Mouse (Mus musculus) liver, embryonic 16.5 days (tissue): ENCODE measurements around the gene Mrpl33. TPM values are rescaled to one million over a fixed set of nuclear protein-coding genes. Genes with fewer than 3 reads are reported as not detected.
A peak's percentile ranks its signal among the peaks of the same experiment; 100 is the strongest.

ENCODE experiments used
- ATAC-seq: fragments of 200-750 bp; cut with Nextera tagmentation; 2 replicates; pipeline ENCODE4 v1.8.0; 2017; ENCODE audit warnings: low read depth, mild to moderate bottlenecking, moderate number of reproducible peaks, moderate library complexity
- H3K27ac ChIP-seq: fragments of 300-500 bp; sonication (generic); 2 replicates; pipeline ENCODE4 v1.5.1; 2014; ENCODE audit warnings: mild to moderate bottlenecking, low read length
- H3K27me3 ChIP-seq: fragments of 300-500 bp; sonication (generic); 2 replicates; pipeline ENCODE4 v1.6.1; 2014; ENCODE audit warnings: low read depth, low read length, mixed read lengths; ENCODE audit not compliant: control insufficient read depth, insufficient read depth
- H3K36me3 ChIP-seq: fragments of 300-500 bp; sonication (generic); 2 replicates; pipeline ENCODE4 v1.6.1; 2014; ENCODE audit warnings: mild to moderate bottlenecking; ENCODE audit not compliant: control insufficient read depth, insufficient read depth
- H3K4me1 ChIP-seq: fragments of 300-500 bp; sonication (generic); 2 replicates; pipeline ENCODE4 v1.6.1; 2014; ENCODE audit warnings: low read depth, low read length, mixed read lengths; ENCODE audit not compliant: control insufficient read depth
- H3K4me2 ChIP-seq: fragments of 300-500 bp; sonication (generic); 2 replicates; pipeline ENCODE4 v1.6.1; 2014; ENCODE audit warnings: low read depth, low read length, mixed read lengths
- H3K4me3 ChIP-seq: fragments of 300-500 bp; sonication (generic); 2 replicates; pipeline ENCODE4 v1.5.1; 2014; ENCODE audit warnings: low read depth, mild to moderate bottlenecking, low read length
- H3K9ac ChIP-seq: fragments of 300-500 bp; sonication (generic); 2 replicates; pipeline ENCODE4 v1.6.1; 2014; ENCODE audit warnings: low read depth, low read length
- H3K9me3 ChIP-seq: fragments of 300-500 bp; sonication (generic); replicated peaks from 2 replicates; pipeline ENCODE4 v1.6.1; 2016; ENCODE audit warnings: low read length; ENCODE audit not compliant: control insufficient read depth
- WGBS: fragments of 180-500 bp; shearing (Covaris S2); extraction: QIAGEN DNeasy Blood & Tissue Kit; methylation state at CpG from one replicate; pipeline ENCODE4 v1.1.7; 2014; ENCODE audit not compliant: insufficient replicate concordance; 5-methylcytosine and 5-hydroxymethylcytosine counted together
- polyA plus RNA-seq: library from polyadenylated mRNA; unstranded; fragments of >200 nt; fragmentation: Nextera tagmentation; extraction: Ambion mirVana; gene quantifications from 2 replicates; pipeline ENCODE4 v1.2.1, GENCODE M21; 2015

Mrpl33 gene
- polyA plus RNA-seq, 1 experiment from 2014 or later: 141 TPM

GRCm38 (mm10) chr5:31642300-31642699 lies 45.6 kb downstream of the Mrpl33 start:
- Histone ChIP-seq H3K27me3 (no peaks in the 10 kb centered on the region), H3K9ac (no peak overlapping the region), H3K4me1 (no peaks in the 10 kb centered on the region), H3K36me3 (no peaks in the 10 kb centered on the region), H3K4me3 (no peak overlapping the region), H3K27ac (no peak overlapping the region), H3K9me3 (no peaks in the 10 kb centered on the region), H3K4me2 (no peak overlapping the region)
- WGBS: 79% methylated on average over 3 of the region's 3 CpGs
- no peak for ATAC-seq

- no peak for ATAC-seq
- H3K9ac ChIP-seq: no peak overlapping the region
- no peak overlapping the region for H3K4me2 ChIP-seq
- 49% methylated on average over 4 of the region's 4 CpGs for whole genome bisulfite sequencing
- no peak overlapping the region for H3K4me3 ChIP-seq
- no peaks in the 10 kb centered on the region for H3K4me1 ChIP-seq
- H3K9me3 ChIP-seq: no peaks in the 10 kb centered on the region
- H3K36me3 ChIP-seq: no peaks in the 10 kb centered on the region
- no peaks in the 10 kb centered on the region for H3K27me3 ChIP-seq
- H3K27ac ChIP-seq: no peak overlapping the region
These were observed 47.5 kb downstream of the Mrpl33 start for GRCm38 (mm10) chr5:31644272-31644671.

- H3K4me3 ChIP-seq: no peak overlapping the region
- ATAC-seq: no peak
- H3K4me1 ChIP-seq: no peaks in the 10 kb centered on the region
- H3K27ac ChIP-seq: no peak overlapping the region
- H3K4me2 ChIP-seq: no peak overlapping the region
- H3K9me3 ChIP-seq: no peaks in the 10 kb centered on the region
- H3K27me3 ChIP-seq: no peaks in the 10 kb centered on the region
- H3K36me3 ChIP-seq: no peaks in the 10 kb centered on the region
- no peak overlapping the region for H3K9ac ChIP-seq
- WGBS: 83% methylated on average over 6 of the region's 6 CpGs
These were observed 48.1 kb downstream of the Mrpl33 start for GRCm38 (mm10) chr5:31644847-31645246.

- no peak for ATAC-seq
These were observed 49.1 kb downstream of the Mrpl33 start for GRCm38 (mm10) chr5:31645798-31646197.

GRCm38 (mm10) chr5:31646574-31646973 lies 49.8 kb downstream of the Mrpl33 start:
- H3K9me3 ChIP-seq: no peaks in the 10 kb centered on the region
- no peaks in the 10 kb centered on the region for H3K4me1 ChIP-seq
- no peaks in the 10 kb centered on the region for H3K36me3 ChIP-seq
- H3K4me2 ChIP-seq: no peak overlapping the region
- no peak overlapping the region for H3K4me3 ChIP-seq
- no peaks in the 10 kb centered on the region for H3K27me3 ChIP-seq
- 73% methylated on average over 6 of the region's 6 CpGs for WGBS
- ATAC-seq: no peak
- H3K27ac ChIP-seq: no peak overlapping the region
- no peak overlapping the region for H3K9ac ChIP-seq

More at GRCm38 (mm10) chr5:31645798-31646197, 49.1 kb downstream of the Mrpl33 start:
- H3K36me3 ChIP-seq: no peaks in the 10 kb centered on the region
- no peaks in the 10 kb centered on the region for H3K4me1 ChIP-seq
- H3K9ac ChIP-seq: no peak overlapping the region
- H3K4me2 ChIP-seq: no peak overlapping the region
- 81% methylated on average over 6 of the region's 6 CpGs for WGBS
- H3K27ac ChIP-seq: no peak overlapping the region
- no peaks in the 10 kb centered on the region for H3K9me3 ChIP-seq
- no peak overlapping the region for H3K4me3 ChIP-seq
- no peaks in the 10 kb centered on the region for H3K27me3 ChIP-seq

GRCm38 (mm10) chr5:31647327-31647726 lies 50.6 kb downstream of the Mrpl33 start:
- Histone ChIP-seq H3K36me3 (no peaks in the 10 kb centered on the region), H3K9ac (no peak overlapping the region), H3K4me2 (no peak overlapping the region), H3K4me3 (no peak overlapping the region), H3K9me3 (no peaks in the 10 kb centered on the region), H3K4me1 (no peaks in the 10 kb centered on the region), H3K27me3 (no peaks in the 10 kb centered on the region), H3K27ac (no peak overlapping the region)
- WGBS: 71% methylated on average over 2 of the region's 2 CpGs
- ATAC-seq: no peak

- Histone ChIP-seq H3K4me1 (no peaks in the 10 kb centered on the region), H3K4me3 (no peak overlapping the region), H3K36me3 (no peaks in the 10 kb centered on the region), H3K9me3 (no peaks in the 10 kb centered on the region), H3K27me3 (no peaks in the 10 kb centered on the region), H3K4me2 (no peak overlapping the region), H3K27ac (peak overlapping the region; percentile 56; the same call in 1 of the 2 replicates), H3K9ac (no peak overlapping the region)
- no peak for ATAC-seq
- 73% methylated on average over 2 of the region's 2 CpGs for WGBS
These were observed 54.0 kb downstream of the Mrpl33 start for GRCm38 (mm10) chr5:31650518-31651288.

GRCm38 (mm10) chr5:31655688-31656190 lies 59.0 kb downstream of the Mrpl33 start:
- ATAC-seq: no peak
- Histone ChIP-seq H3K27ac (no peak overlapping the region), H3K4me1 (no peaks in the 10 kb centered on the region), H3K4me2 (no peak overlapping the region), H3K9ac (no peak overlapping the region), H3K9me3 (no peaks in the 10 kb centered on the region), H3K4me3 (no peak overlapping the region), H3K27me3 (no peaks in the 10 kb centered on the region), H3K36me3 (no peaks in the 10 kb centered on the region)
- 73% methylated on average over 1 of the region's 1 CpGs for WGBS

- 39% methylated on average over 1 of the region's 1 CpGs for WGBS
- Histone ChIP-seq H3K27me3 (no peaks in the 10 kb centered on the region), H3K9ac (no peak overlapping the region), H3K4me3 (no peak overlapping the region), H3K9me3 (no peaks in the 10 kb centered on the region), H3K36me3 (no peaks in the 10 kb centered on the region), H3K27ac (no peak overlapping the region), H3K4me2 (no peak overlapping the region), H3K4me1 (no peaks in the 10 kb centered on the region)
- ATAC-seq: no peak
These were observed 69.4 kb downstream of the Mrpl33 start for GRCm38 (mm10) chr5:31666176-31666575.
